Mouse (Mus musculus) liver, adult 2 months (tissue): ENCODE results near the gene Thumpd2.

Source experiments
- CTCF ChIP-seq: fragments of 200-500 bp; IDR thresholded peaks from 2 replicates; pipeline ENCODE4 v1.5.1; 2011; ENCODE audit warnings: low read depth, low read length, control low read depth
- POLR2A ChIP-seq: fragments of 200-500 bp; IDR thresholded peaks from 2 replicates; pipeline ENCODE4 v1.6.1; 2011; ENCODE audit warnings: low read length, control low read depth; ENCODE audit not compliant: insufficient read depth; ENCODE audit errors: extremely low read depth

DNA sequence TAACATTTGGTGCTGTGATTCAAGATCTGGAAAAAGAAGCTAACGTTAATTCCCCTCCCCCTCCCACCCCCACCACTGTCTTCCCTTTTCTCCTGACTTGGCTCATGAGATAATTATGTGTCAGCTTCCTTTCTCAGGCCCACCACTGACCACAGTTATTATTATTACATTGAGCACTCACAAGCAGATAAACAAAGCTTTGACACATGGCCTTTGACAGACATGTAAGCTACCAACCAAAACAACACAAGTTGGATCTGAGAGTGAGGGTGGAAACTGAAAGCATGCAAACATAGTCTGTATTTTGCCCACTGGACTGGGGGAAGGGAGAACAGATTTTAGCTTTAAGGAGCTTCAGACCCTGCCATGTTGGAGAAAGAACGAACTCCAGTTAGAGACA, 67.7 kb downstream of the Thumpd2 start:
- TF ChIP-seq POLR2A (no peak), CTCF (no peak)
